Mouse (Mus musculus) lung, postnatal 0 days (tissue): ENCODE results near the gene Tpcn1.

Experiments
- CTCF ChIP-seq: IDR thresholded peaks from 2 replicates; pipeline ENCODE4 v1.5.1; 2016; ENCODE audit warnings: antibody characterized with exemption, mild to moderate bottlenecking
- EP300 ChIP-seq: IDR thresholded peaks from 2 replicates; pipeline ENCODE4 v1.6.1; 2016; ENCODE audit warnings: antibody characterized with exemption, mild to moderate bottlenecking, control low read depth

DNA sequence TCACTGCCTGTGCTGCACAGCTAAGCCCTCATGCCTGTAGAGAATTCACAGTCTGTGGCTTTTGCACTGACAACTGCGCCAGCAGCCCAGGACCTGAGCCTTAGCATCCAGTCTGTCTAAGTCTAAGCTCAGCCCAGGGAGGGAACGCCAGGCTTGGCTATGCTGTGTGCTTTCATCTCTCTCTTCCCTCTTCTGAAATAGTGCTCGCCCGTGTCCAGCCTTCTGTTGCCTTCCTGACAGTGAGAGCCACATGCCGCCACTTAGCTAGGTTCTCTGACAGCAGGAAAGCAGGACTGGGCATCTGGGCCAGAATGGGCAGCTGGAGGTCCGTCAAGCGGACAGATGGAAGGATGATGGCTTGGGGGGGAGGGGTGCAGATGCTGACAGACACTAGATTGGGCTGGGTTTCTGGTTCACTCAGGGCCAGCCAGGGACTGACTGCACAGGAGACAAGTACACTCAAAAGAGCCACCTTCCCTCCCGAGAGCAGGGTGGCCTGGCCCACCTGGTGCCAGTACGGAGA lies 94.5 kb downstream of the Tpcn1 start:
- no peak for TF ChIP-seq CTCF
- no peak for TF ChIP-seq EP300
